Mouse (Mus musculus): ENCODE results near the gene Fgf2. TPM values are rescaled to one million over a fixed set of nuclear protein-coding genes. Genes with fewer than 3 reads are reported as not detected.

Gene Fgf2
- polyA plus RNA-seq (2015; fragmentation: Nextera tagmentation; extraction: Ambion mirVana), result 1.1 TPM in 2 replicates

GRCm38 (mm10) chr3:37348221-37349165 is at the start of gene Fgf2:
Gene Fgf2 (plus strand): TSS chr3:37348346.

GRCm38 (mm10) chr3:37312370-37312941 is 35.7 kb upstream of the Fgf2 start, which contains the start of the genes Bbs12 and Cetn4:
Gene Bbs12 (plus strand): TSS chr3:37312554.
Gene Cetn4 (minus strand): TSS chr3:37312708.

GRCm38 (mm10) chr3:37419458-37419991 is 71.4 kb downstream of the Fgf2 start, which contains the start of gene Spata5:
Gene Spata5 (plus strand): TSS chr3:37419896.

GRCm38 (mm10) chr3:37420072-37420471 is 71.9 kb downstream of the Fgf2 start, which contains the start of gene Nudt6:
Gene Nudt6 (minus strand): TSS chr3:37420211.

Other genes with a start within 250 kb of the Fgf2 start
- 0.42 and 0.63 TPM in 2 replicates for gene Il2, start 222.4 kb upstream of the Fgf2 start, polyA plus RNA-seq (2015; fragmentation: Nextera tagmentation; extraction: Ambion mirVana)
- not detected in 2 replicates for gene Il21, start 115.7 kb upstream of the Fgf2 start, polyA plus RNA-seq (2015; fragmentation: Nextera tagmentation; extraction: Ambion mirVana)
- gene Bbs12, start 35.8 kb upstream of the Fgf2 start, polyA plus RNA-seq (2015; fragmentation: Nextera tagmentation; extraction: Ambion mirVana), result 4.6 and 5.0 TPM in 2 replicates
- gene Cetn4, start 35.6 kb upstream of the Fgf2 start, polyA plus RNA-seq (2015; fragmentation: Nextera tagmentation; extraction: Ambion mirVana), result 3.6 and 3.7 TPM in 2 replicates
- 18.5 and 22.6 TPM in 2 replicates for gene Spata5, start 71.5 kb downstream of the Fgf2 start, polyA plus RNA-seq (2015; fragmentation: Nextera tagmentation; extraction: Ambion mirVana)
- gene Nudt6, start 71.9 kb downstream of the Fgf2 start, polyA plus RNA-seq (2015; fragmentation: Nextera tagmentation; extraction: Ambion mirVana), result 8.2 and 9.9 TPM in 2 replicates